Mouse (Mus musculus) G1E (cell line): ENCODE measurements at regions not wholly inside any gene's neighbourhood (a gene's known extent, or its start where the extent isn't known, plus 50 kb on each side); places are given as distances from the start of the nearest gene placed in this dataset.

Experiments
- ATAC-seq: 2 replicates; pipeline ENCODE4 v1.8.0; 2016; ENCODE audit warnings: mild to moderate bottlenecking; ENCODE audit not compliant: insufficient number of reproducible peaks, poor library complexity, low FRiP score, severe bottlenecking; ENCODE audit errors: extremely low read depth
- DNase-seq: peaks from one replicate; pipeline ENCODE4 v3.0.0; 2012; ENCODE audit warnings: low spot score
- H3K27me3 ChIP-seq: 2 replicates; pipeline ENCODE4 v1.6.1; 2012; ENCODE audit warnings: mild to moderate bottlenecking, low read length, inconsistent platforms; ENCODE audit not compliant: insufficient read depth
- H3K36me3 ChIP-seq: replicated peaks from 2 replicates; pipeline ENCODE3; 2012; ENCODE audit warnings: mild to moderate bottlenecking, inconsistent platforms
- H3K4me1 ChIP-seq: 2 replicates; pipeline ENCODE4 v1.6.1; 2012; ENCODE audit warnings: low read depth, low read length, inconsistent platforms, mixed read lengths; ENCODE audit not compliant: insufficient read depth
- H3K4me3 ChIP-seq: 2 replicates; pipeline ENCODE4 v1.5.1; 2012; ENCODE audit warnings: low read depth, mild to moderate bottlenecking, inconsistent platforms, low read length, moderate library complexity, mixed read lengths
- H3K9me3 ChIP-seq: replicated peaks from 2 replicates; pipeline ENCODE4 v1.6.1; 2012; ENCODE audit warnings: inconsistent platforms
- CTCF ChIP-seq: IDR thresholded peaks from 2 replicates; pipeline ENCODE4 v1.5.1; 2012; ENCODE audit warnings: low read depth, low read length, inconsistent platforms, mixed read lengths
- GATA1 ChIP-seq: IDR thresholded peaks from 2 replicates; pipeline ENCODE4 v1.6.1; 2012; ENCODE audit warnings: borderline replicate concordance, low read length, inconsistent platforms, mixed read lengths
- GATA2 ChIP-seq: IDR thresholded peaks from 2 replicates; pipeline ENCODE4 v1.6.1; 2012; ENCODE audit warnings: low read depth, low read length, inconsistent platforms, borderline replicate concordance
- POLR2AphosphoS5 ChIP-seq: IDR thresholded peaks from 2 replicates; pipeline ENCODE4 v1.6.1; 2012; ENCODE audit warnings: low read depth, low read length, inconsistent platforms; ENCODE audit not compliant: insufficient replicate concordance
- TAL1 ChIP-seq: conservative IDR thresholded peaks from 2 replicates; pipeline ENCODE4 v1.6.1; 2012; ENCODE audit warnings: low read depth, low read length, inconsistent platforms, mixed read lengths

GRCm38 (mm10) chr14:120679072-120679471 lies 200.8 kb downstream of the Rap2a start:
- Histone ChIP-seq H3K36me3 (no peaks in the 10 kb centered on the region), H3K9me3 (peaks cover 52% of the 10 kb centered on the region), H3K4me1 (no peaks in the 10 kb centered on the region), H3K27me3 (no peaks in the 10 kb centered on the region), H3K4me3 (no peak overlapping the region)
- DNase-seq (no peak), ATAC-seq (no peak)
- TF ChIP-seq POLR2AphosphoS5 (no peak), GATA2 (no peak), GATA1 (no peak), CTCF (no peak), TAL1 (no peak)

- no peaks in the 10 kb centered on the region for H3K36me3 ChIP-seq
- ATAC-seq (no peak), DNase-seq (no peak)
- H3K4me3 ChIP-seq, result no peak overlapping the region
- no peaks in the 10 kb centered on the region for H3K27me3 ChIP-seq
- H3K9me3 ChIP-seq, result peaks cover 57% of the 10 kb centered on the region
- H3K4me1 ChIP-seq, result no peaks in the 10 kb centered on the region
- no peak for TF ChIP-seq POLR2AphosphoS5
- TF ChIP-seq GATA1, result no peak
- no peak for TF ChIP-seq GATA2
- TF ChIP-seq TAL1, result no peak
- TF ChIP-seq CTCF, result no peak
Measured at GRCm38 (mm10) chr14:120680272-120680671, 202.0 kb downstream of the Rap2a start.

- Histone ChIP-seq H3K27me3 (no peaks in the 10 kb centered on the region), H3K4me3 (no peak overlapping the region)
- ATAC-seq, result no peak
Measured at GRCm38 (mm10) chr14:120685263-120685662, 207.0 kb downstream of the Rap2a start.

GRCm38 (mm10) chr14:120685877-120686276 lies 207.6 kb downstream of the Rap2a start:
- Histone ChIP-seq H3K4me3 (no peak overlapping the region), H3K36me3 (no peaks in the 10 kb centered on the region), H3K27me3 (no peaks in the 10 kb centered on the region), H3K9me3 (peaks cover 63% of the 10 kb centered on the region), H3K4me1 (no peaks in the 10 kb centered on the region)
- ATAC-seq (no peak), DNase-seq (no peak)
- TF ChIP-seq POLR2AphosphoS5 (no peak), CTCF (no peak), TAL1 (no peak), GATA1 (no peak), GATA2 (no peak)

More at GRCm38 (mm10) chr14:120685263-120685662, 207.0 kb downstream of the Rap2a start:
- TF ChIP-seq GATA2 (no peak), CTCF (no peak), GATA1 (no peak)
- peaks cover 61% of the 10 kb centered on the region for H3K9me3 ChIP-seq
- no peak for DNase-seq
- no peaks in the 10 kb centered on the region for H3K4me1 ChIP-seq
- no peaks in the 10 kb centered on the region for H3K36me3 ChIP-seq

- Histone ChIP-seq H3K27me3 (no peaks in the 10 kb centered on the region), H3K4me1 (no peaks in the 10 kb centered on the region), H3K9me3 (peaks cover 60% of the 10 kb centered on the region), H3K36me3 (no peaks in the 10 kb centered on the region), H3K4me3 (no peak overlapping the region)
- ATAC-seq (no peak), DNase-seq (no peak)
- no peak for TF ChIP-seq CTCF
- no peak for TF ChIP-seq GATA1
- no peak for TF ChIP-seq POLR2AphosphoS5
- no peak for TF ChIP-seq GATA2
- TF ChIP-seq TAL1, result no peak
Measured at GRCm38 (mm10) chr14:120686751-120687150, 208.5 kb downstream of the Rap2a start.

GRCm38 (mm10) chr14:120699378-120699777 lies 211.6 kb upstream of the Ipo5 start:
- DNase-seq (no peak), ATAC-seq (no peak)
- H3K27me3 ChIP-seq, result no peaks in the 10 kb centered on the region
- H3K36me3 ChIP-seq, result no peaks in the 10 kb centered on the region
- H3K4me3 ChIP-seq, result no peak overlapping the region
- H3K9me3 ChIP-seq, result peaks cover 45% of the 10 kb centered on the region
- no peaks in the 10 kb centered on the region; the same call in 1 of the 2 replicates for H3K4me1 ChIP-seq
- TF ChIP-seq TAL1 (no peak), GATA1 (no peak), GATA2 (no peak)

GRCm38 (mm10) chr14:120705301-120705801 lies 205.7 kb upstream of the Ipo5 start:
- TF ChIP-seq POLR2AphosphoS5 (no peak), CTCF (no peak), GATA2 (no peak), TAL1 (no peak), GATA1 (no peak)
- Histone ChIP-seq H3K4me3 (no peak overlapping the region), H3K36me3 (no peaks in the 10 kb centered on the region), H3K27me3 (no peaks in the 10 kb centered on the region), H3K4me1 (no peaks in the 10 kb centered on the region), H3K9me3 (peaks cover 47% of the 10 kb centered on the region)
- ATAC-seq (no peak), DNase-seq (no peak)
